Mouse (Mus musculus) kidney, adult 2 months (tissue): ENCODE results near the gene Plxdc1. TPM values are rescaled to one million over a fixed set of nuclear protein-coding genes. Genes with fewer than 3 reads are reported as not detected.
"Not testable (repeated sequence)": the region's sequence is repeated elsewhere in the genome, so short reads cannot be mapped to it uniquely, and the experiment has no call there.

Experiments used
- DNase-seq: peaks from one replicate; pipeline ENCODE4 v3.0.0; 2021
- H3K27ac ChIP-seq: fragments of 200-500 bp; 2 replicates; pipeline ENCODE4 v1.5.1; 2012; ENCODE audit warnings: low read depth, low read length, control low read depth, inconsistent platforms; ENCODE audit not compliant: insufficient read depth
- H3K27me3 ChIP-seq: fragments of 200-500 bp; replicated peaks from 2 replicates; pipeline ENCODE4 v1.6.1; 2012; ENCODE audit warnings: mild to moderate bottlenecking, moderate library complexity, low read length, inconsistent platforms; ENCODE audit not compliant: control insufficient read depth, insufficient read depth
- H3K36me3 ChIP-seq: fragments of 200-500 bp; 2 replicates; pipeline ENCODE4 v1.6.1; 2012; ENCODE audit warnings: mild to moderate bottlenecking, moderate library complexity, low read length, inconsistent platforms; ENCODE audit not compliant: control insufficient read depth, insufficient read depth
- H3K4me1 ChIP-seq: fragments of 200-500 bp; 2 replicates; pipeline ENCODE4 v1.6.1; 2011; ENCODE audit warnings: low read length; ENCODE audit not compliant: control insufficient read depth, insufficient read depth
- H3K4me3 ChIP-seq: fragments of 200-500 bp; 2 replicates; pipeline ENCODE4 v1.5.1; 2011; ENCODE audit warnings: mild to moderate bottlenecking, low read depth, low read length, control low read depth; ENCODE audit not compliant: insufficient read depth
- CTCF ChIP-seq: fragments of 200-500 bp; conservative IDR thresholded peaks from 2 replicates; pipeline ENCODE4 v1.5.1; 2011; ENCODE audit warnings: low read depth, mild to moderate bottlenecking, control low read depth, low read length, moderate library complexity, mixed read lengths; ENCODE audit not compliant: insufficient read depth, insufficient read length
- POLR2A ChIP-seq: fragments of 200-500 bp; IDR thresholded peaks from one replicate; pipeline ENCODE4 v1.6.1; 2011; ENCODE audit warnings: low read depth, low read length, control low read depth
- WGBS: fragments of 180-500 bp; shearing (Covaris S2); methylation state at CpG from one replicate; pipeline ENCODE4 v1.1.7; 2018; 5-methylcytosine and 5-hydroxymethylcytosine counted together
- polyA plus RNA-seq: library from polyadenylated mRNA; depleted of rRNA; stranded (reverse); fragments of >200 nt; gene quantifications from 2 replicates; pipeline ENCODE4 v1.2.3, GENCODE M21; 2012

Gene Plxdc1
- polyA plus RNA-seq, 1 experiment: 1.0 TPM

DNA sequence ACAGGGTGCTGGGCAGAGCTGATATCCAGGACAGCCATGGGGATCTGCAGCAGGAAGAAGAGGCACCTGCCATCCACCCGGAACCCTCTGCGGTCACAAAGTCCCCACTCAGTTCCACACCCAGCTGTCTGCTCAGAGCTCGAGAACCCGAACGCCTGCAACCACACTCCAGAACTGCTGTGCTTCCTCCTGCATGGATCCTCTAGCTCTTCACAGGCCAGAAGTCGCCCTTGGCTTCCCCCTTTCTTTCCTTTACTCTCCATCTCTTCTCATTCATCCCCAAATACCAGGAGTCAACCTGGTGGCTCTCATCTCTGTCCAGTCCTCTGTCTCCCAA is 32.3 kb downstream of the Plxdc1 start:
- WGBS: 96% methylated on average over 6 of the region's 6 CpGs
- no peak overlapping the region for H3K4me3 ChIP-seq
- no peak for DNase-seq
- no peak overlapping the region for H3K27ac ChIP-seq
- TF ChIP-seq CTCF: no peak
- TF ChIP-seq POLR2A: no peak
- H3K36me3 ChIP-seq: no peaks in the 10 kb centered on the region
- H3K4me1 ChIP-seq: peaks cover 4% of the 10 kb centered on the region; the same call in 1 of the 2 replicates
- H3K27me3 ChIP-seq: no peaks in the 10 kb centered on the region

- Histone ChIP-seq H3K4me3 (no peak overlapping the region), H3K27me3 (no peaks in the 10 kb centered on the region), H3K36me3 (no peaks in the 10 kb centered on the region), H3K27ac (no peak overlapping the region), H3K4me1 (peaks cover 4% of the 10 kb centered on the region; the same call in 1 of the 2 replicates)
- no peak for TF ChIP-seq POLR2A
- TF ChIP-seq CTCF: no peak
- 76% methylated on average over 16 of the region's 16 CpGs for WGBS
- DNase-seq: no peak
Observed at GRCm38 (mm10) chr11:97953179-97953938, 32.9 kb downstream of the Plxdc1 start.

DNA sequence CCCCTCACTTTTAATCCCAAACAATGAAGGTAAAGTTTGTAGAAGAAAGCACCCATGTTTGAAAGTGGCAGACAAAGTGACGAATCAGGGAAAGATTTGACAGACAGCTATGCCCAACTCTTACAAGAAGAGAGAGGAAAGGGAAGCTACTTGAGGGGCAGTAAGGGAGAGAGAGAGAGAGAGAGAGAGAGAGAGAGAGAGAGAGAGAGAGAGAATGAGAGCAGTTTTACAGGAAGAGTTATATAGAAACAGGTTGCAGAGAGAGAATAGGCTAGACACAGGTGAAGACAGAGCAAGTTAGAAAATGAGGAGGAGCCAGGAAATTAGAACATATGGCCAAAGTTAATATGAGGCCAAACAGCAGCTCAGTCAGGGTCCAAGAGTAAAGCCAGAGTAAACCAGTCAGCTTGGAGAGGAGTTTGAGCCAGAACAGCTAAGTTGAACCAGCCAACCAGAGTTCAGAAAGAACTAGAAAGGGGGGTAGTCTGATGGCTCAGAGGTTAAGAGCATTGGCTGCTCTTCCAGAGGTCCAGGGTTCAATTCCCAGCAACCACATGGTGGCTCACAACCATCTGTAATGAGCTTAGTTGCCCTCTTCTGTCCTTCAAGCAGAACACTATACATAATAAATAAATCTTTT is 33.8 kb downstream of the Plxdc1 start:
- no peak for DNase-seq
- no peaks in the 10 kb centered on the region for H3K27me3 ChIP-seq
- 93% methylated on average over 1 of the region's 1 CpGs for WGBS

DNA sequence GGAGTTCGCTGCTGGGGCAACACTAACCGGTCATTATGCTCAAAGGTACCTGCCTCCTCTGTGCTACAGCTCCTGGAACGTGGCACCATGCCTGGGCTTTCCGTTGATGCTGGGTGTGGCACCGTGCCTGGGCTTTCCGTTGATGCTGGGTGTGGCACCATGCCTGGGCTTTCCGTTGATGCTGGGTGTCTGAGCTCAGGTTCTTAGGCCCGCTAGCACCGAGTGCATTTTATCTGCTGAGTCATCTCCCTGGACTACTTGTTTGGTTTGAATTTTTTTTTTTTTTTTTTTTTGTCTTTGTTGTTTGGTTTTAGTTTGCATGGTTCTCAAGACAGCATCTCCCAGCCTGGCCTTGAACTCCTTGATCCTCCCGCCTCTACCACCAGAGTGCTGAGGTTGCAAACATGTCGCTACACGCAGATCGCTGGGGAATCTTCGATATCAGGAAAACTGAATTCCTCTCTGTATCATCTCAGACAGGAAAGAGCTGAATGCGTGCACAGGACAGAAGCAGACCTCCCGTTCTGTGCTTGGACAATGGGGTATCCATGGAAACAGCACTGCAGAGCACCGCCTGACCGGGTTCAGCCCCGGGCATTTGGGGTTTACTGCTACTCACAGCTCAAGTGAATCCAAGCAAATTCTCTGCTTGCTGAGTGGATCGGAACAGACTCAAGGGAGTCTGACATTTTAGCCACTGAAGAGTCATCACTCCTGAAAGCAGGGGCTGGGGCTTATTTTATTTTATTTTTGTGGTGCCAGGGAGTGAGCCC is 36.4 kb downstream of the Plxdc1 start:
- H3K27me3 ChIP-seq: no peaks in the 10 kb centered on the region
- H3K27ac ChIP-seq: no peak overlapping the region
- 48% methylated on average over 20 of the region's 20 CpGs for WGBS
- DNase-seq: no peak
- no peaks in the 10 kb centered on the region for H3K4me1 ChIP-seq
- TF ChIP-seq CTCF: no peak
- no peak for TF ChIP-seq POLR2A
- no peaks in the 10 kb centered on the region for H3K36me3 ChIP-seq
- H3K4me3 ChIP-seq: no peak overlapping the region

More for the DNA sequence above, 33.8 kb downstream of the Plxdc1 start:
- H3K4me1 ChIP-seq: peaks cover 4% of the 10 kb centered on the region; the same call in 1 of the 2 replicates
- TF ChIP-seq POLR2A: no peak
- TF ChIP-seq CTCF: no peak
- no peaks in the 10 kb centered on the region for H3K36me3 ChIP-seq
- no peak overlapping the region for H3K27ac ChIP-seq
- no peak overlapping the region for H3K4me3 ChIP-seq

DNA sequence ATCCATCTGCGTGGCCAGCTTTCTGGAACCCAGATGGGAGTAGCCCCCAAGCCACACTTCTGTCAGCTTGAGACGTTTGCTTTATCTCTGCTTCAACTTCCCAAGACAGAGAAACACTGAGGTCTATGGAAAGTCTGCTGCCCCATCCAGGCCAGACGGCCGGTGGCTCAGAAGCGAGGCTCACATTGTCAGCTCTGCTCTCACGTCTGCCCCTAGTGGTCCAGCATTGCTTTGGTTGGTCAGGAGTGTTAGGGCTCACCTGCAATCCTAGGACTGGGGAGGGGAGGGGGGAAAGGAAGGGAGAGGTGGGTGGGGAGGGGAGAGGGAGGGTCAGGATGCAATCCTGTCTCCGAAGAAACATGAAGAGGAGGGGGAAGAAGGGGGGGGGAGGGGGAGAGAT is 38.8 kb downstream of the Plxdc1 start:
- 19% methylated on average over 7 of the region's 7 CpGs for WGBS
- DNase-seq: peak; percentile 53
- no peaks in the 10 kb centered on the region for H3K27me3 ChIP-seq
- no peak overlapping the region for H3K4me3 ChIP-seq
- H3K27ac ChIP-seq: no peak overlapping the region
- no peaks in the 10 kb centered on the region for H3K4me1 ChIP-seq
- TF ChIP-seq CTCF (peak; percentile 64), POLR2A (no peak)
- H3K36me3 ChIP-seq: no peaks in the 10 kb centered on the region

GRCm38 (mm10) chr11:97945738-97946289 is 40.4 kb downstream of the Plxdc1 start:
- H3K36me3 ChIP-seq: not testable (repeated sequence)
- WGBS: 85% methylated on average over 7 of the region's 7 CpGs

DNA sequence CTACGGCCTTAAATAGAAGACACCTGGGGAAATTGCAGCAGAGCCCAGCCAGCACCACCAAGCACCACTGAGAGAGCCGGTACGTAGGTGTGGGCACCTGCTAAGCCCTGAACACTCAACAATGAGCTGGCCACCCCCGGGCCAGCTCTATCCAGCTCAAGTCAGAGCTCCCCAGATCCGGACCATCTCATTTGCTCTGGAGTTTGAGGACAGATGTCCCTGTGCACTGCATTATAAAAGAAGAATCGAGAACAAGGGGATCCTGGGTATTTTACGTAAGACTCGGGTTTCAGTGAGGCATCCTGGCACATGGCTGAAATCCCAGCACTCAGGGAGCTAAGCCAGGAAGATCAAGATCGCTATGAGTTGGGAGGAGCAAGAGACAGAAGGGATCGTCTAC is 41.2 kb downstream of the Plxdc1 start:
- no peak overlapping the region for H3K4me3 ChIP-seq
- TF ChIP-seq POLR2A: no peak
- no peak for TF ChIP-seq CTCF
- no peak for DNase-seq
- no peaks in the 10 kb centered on the region for H3K36me3 ChIP-seq
- no peaks in the 10 kb centered on the region for H3K27me3 ChIP-seq
- H3K27ac ChIP-seq: no peak overlapping the region
- WGBS: 85% methylated on average over 10 of the region's 10 CpGs
- no peaks in the 10 kb centered on the region for H3K4me1 ChIP-seq

More at GRCm38 (mm10) chr11:97945738-97946289, 40.4 kb downstream of the Plxdc1 start:
- not testable (repeated sequence) for H3K27ac ChIP-seq, H3K4me1 ChIP-seq, H3K4me3 ChIP-seq, DNase-seq, H3K27me3 ChIP-seq
